Mouse (Mus musculus) bone marrow, adult 2 months (tissue): ENCODE measurements around the gene Ptgdr2. TPM values are rescaled to one million over a fixed set of nuclear protein-coding genes. Genes with fewer than 3 reads are reported as not detected.

ENCODE experiments used
- H3K27ac ChIP-seq: fragments of 200-500 bp; 2 replicates; pipeline ENCODE4 v1.5.1; 2012; ENCODE audit warnings: low read depth, mild to moderate bottlenecking, control low read depth, inconsistent platforms, low read length; ENCODE audit not compliant: control insufficient read depth, poor library complexity, insufficient read depth
- H3K4me1 ChIP-seq: fragments of 200-500 bp; 2 replicates; pipeline ENCODE4 v1.6.1; 2011; ENCODE audit warnings: low read length; ENCODE audit not compliant: control insufficient read depth, insufficient read depth
- H3K4me3 ChIP-seq: fragments of 200-500 bp; replicated peaks from 2 replicates; pipeline ENCODE3; 2011; ENCODE audit warnings: mild to moderate bottlenecking, low read depth, low read length, control low read depth; ENCODE audit not compliant: control insufficient read depth
- CTCF ChIP-seq: fragments of 200-500 bp; IDR thresholded peaks from 2 replicates; pipeline ENCODE4 v1.5.1; 2011; ENCODE audit warnings: low read length, control low read depth; ENCODE audit not compliant: control insufficient read depth, insufficient read depth
- POLR2A ChIP-seq: fragments of 200-500 bp; IDR thresholded peaks from 2 replicates; pipeline ENCODE4 v1.6.1; 2011; ENCODE audit warnings: low read depth, mild to moderate bottlenecking, control low read depth, low read length, borderline replicate concordance; ENCODE audit not compliant: control insufficient read depth
- WGBS: fragments of 180-500 bp; shearing (Covaris S2); methylation state at CpG from one replicate; pipeline ENCODE4 v1.1.7; 2018; 5-methylcytosine and 5-hydroxymethylcytosine counted together
- polyA plus RNA-seq: library from polyadenylated mRNA; stranded (reverse); fragments of >200 nt; gene quantifications from 2 replicates; pipeline ENCODE4 v1.2.4, GENCODE M21; 2011; ENCODE audit warnings: low replicate concordance; ENCODE audit not compliant: missing spikeins, insufficient read depth, insufficient read length

Ptgdr2 gene
- not detected in 2 replicates for polyA plus RNA-seq

- Histone ChIP-seq H3K4me1 (no peaks in the 10 kb centered on the region), H3K4me3 (no peak within 1 kb of the TSS), H3K27ac (no peak within 1 kb of the TSS)
- TF ChIP-seq CTCF (no peak), POLR2A (no peak)
- WGBS: 30% methylated on average over 5 of the region's 5 CpGs
Observed at GRCm38 (mm10) chr19:10937110-10937563, at the start of gene Ptgdr2. TSS of gene Ptgdr2 (plus strand) at chr19:10937160.

- no peak for TF ChIP-seq CTCF
- TF ChIP-seq POLR2A: no peak
- Histone ChIP-seq H3K4me1 (no peaks in the 10 kb centered on the region), H3K4me3 (no peak overlapping the region), H3K27ac (no peak overlapping the region)
- 86% methylated on average over 3 of the region's 3 CpGs for WGBS
Observed at GRCm38 (mm10) chr19:10892201-10892600, 44.8 kb upstream of the Ptgdr2 start.

- Histone ChIP-seq H3K4me1 (no peaks in the 10 kb centered on the region), H3K4me3 (peak within 1 kb of the TSS; percentile 80), H3K27ac (peak within 1 kb of the TSS; percentile 87)
- TF ChIP-seq POLR2A: peak; percentile 77; the same call in 1 of the 2 replicates
- no peak for TF ChIP-seq CTCF
- WGBS: under 1% methylated on average over 43 of the region's 43 CpGs
Observed at GRCm38 (mm10) chr19:10895016-10895528, 41.9 kb upstream of the Ptgdr2 start, which contains the start of gene Prpf19. TSS of gene Prpf19 (plus strand) at chr19:10895231.

GRCm38 (mm10) chr19:10895708-10896107 is 41.3 kb upstream of the Ptgdr2 start:
- Histone ChIP-seq H3K4me3 (peak overlapping the region; percentile 80), H3K27ac (peak overlapping the region; percentile 87), H3K4me1 (no peaks in the 10 kb centered on the region)
- no peak for TF ChIP-seq POLR2A
- no peak for TF ChIP-seq CTCF
- WGBS: under 1% methylated on average over 16 of the region's 16 CpGs

GRCm38 (mm10) chr19:10896849-10897248 is 40.1 kb upstream of the Ptgdr2 start:
- no peak overlapping the region for H3K4me3 ChIP-seq

GRCm38 (mm10) chr19:10897491-10897890 is 39.5 kb upstream of the Ptgdr2 start:
- no peaks in the 10 kb centered on the region for H3K4me1 ChIP-seq
- no peak overlapping the region for H3K4me3 ChIP-seq
- H3K27ac ChIP-seq: no peak overlapping the region
- WGBS: 84% methylated on average over 8 of the region's 8 CpGs
- TF ChIP-seq POLR2A (no peak), CTCF (no peak)

More at GRCm38 (mm10) chr19:10896849-10897248, 40.1 kb upstream of the Ptgdr2 start:
- no peaks in the 10 kb centered on the region for H3K4me1 ChIP-seq
- TF ChIP-seq POLR2A: no peak
- TF ChIP-seq CTCF: no peak
- 80% methylated on average over 7 of the region's 7 CpGs for WGBS
- H3K27ac ChIP-seq: no peak overlapping the region

GRCm38 (mm10) chr19:10900315-10900714 is 36.6 kb upstream of the Ptgdr2 start:
- no peaks in the 10 kb centered on the region for H3K4me1 ChIP-seq
- H3K27ac ChIP-seq: no peak overlapping the region
- TF ChIP-seq POLR2A (no peak), CTCF (no peak)
- no peak overlapping the region for H3K4me3 ChIP-seq
- 91% methylated on average over 6 of the region's 6 CpGs for WGBS

GRCm38 (mm10) chr19:10901046-10901445 is 35.9 kb upstream of the Ptgdr2 start:
- no peak overlapping the region for H3K4me3 ChIP-seq
- no peaks in the 10 kb centered on the region for H3K4me1 ChIP-seq
- TF ChIP-seq POLR2A: no peak
- whole genome bisulfite sequencing: 87% methylated on average over 5 of the region's 5 CpGs
- H3K27ac ChIP-seq: no peak overlapping the region
